Mouse (Mus musculus): ENCODE results near the gene Matk. TPM values are rescaled to one million over a fixed set of nuclear protein-coding genes. Genes with fewer than 3 reads are reported as not detected.

Gene Matk
- polyA plus RNA-seq, 1 experiment from 2014 or later: 44.2 TPM

DNA sequence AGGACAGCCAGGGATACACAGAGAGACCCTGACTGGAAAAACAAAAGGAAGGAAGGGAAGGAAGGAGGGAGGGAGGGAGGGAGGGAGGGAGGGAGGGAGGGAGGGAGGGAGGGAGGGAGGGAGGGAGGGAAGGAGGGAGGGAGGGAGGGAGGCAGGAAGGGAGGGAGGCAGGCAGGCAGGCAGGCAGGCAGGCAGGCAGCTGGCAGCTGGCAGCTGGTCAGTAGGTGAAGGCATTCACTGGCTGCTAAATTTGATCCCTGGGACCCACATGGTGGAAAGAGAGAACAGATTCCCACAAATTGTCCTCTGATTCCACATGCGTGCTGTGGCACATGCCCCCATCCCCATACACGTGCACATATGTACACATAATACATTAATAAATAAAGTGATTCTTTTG lies 14.1 kb upstream of the Matk start:
- Histone ChIP-seq H3K4me1 (replicated peaks; ENCODE audit: control insufficient read depth, insufficient read depth, low read length) (peaks cover 3% of the 10 kb centered on the region), H3K27me3 (replicated peaks; ENCODE audit: control insufficient read depth, insufficient read depth, low read length) (peaks cover 12% of the 10 kb centered on the region), H3K9ac (replicated peaks; ENCODE audit: low read depth, low read length) (no peak overlapping the region), H3K27ac (ENCODE audit: low read length) (no peak overlapping the region), H3K4me2 (ENCODE audit: low read length) (no peak overlapping the region), H3K36me3 (ENCODE audit: control insufficient read depth, insufficient read depth) (no peaks in the 10 kb centered on the region), H3K9me3 (ENCODE audit: control insufficient read depth, low read length) (no peaks in the 10 kb centered on the region), H3K4me3 (replicated peaks; ENCODE audit: low read length) (no peak overlapping the region)
- 84% methylated on average over 2 of the region's 2 CpGs for WGBS
- no peak for ATAC-seq

DNA sequence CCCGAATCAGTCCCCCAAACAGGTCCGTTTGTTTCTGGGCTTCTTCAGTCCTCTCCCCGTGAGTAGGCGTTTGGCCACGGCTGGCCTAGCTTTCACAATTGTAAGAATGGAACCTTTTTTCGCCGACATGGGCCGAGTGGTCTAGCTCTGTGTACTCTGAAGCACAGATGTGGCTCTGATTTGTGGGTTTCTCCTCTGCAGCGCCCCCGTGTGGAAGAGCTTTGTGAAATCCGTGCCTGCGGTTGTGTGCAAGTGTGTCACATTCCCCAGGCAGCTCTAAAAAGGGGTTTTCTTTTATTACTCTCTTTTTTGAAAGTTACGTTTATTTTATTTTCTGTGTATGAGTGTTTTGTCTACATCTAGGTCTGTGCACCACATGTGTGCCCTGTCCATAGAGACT lies 11.9 kb upstream of the Matk start:
- no peak overlapping the region for H3K9ac ChIP-seq (replicated peaks; ENCODE audit: low read depth, low read length)
- H3K9me3 ChIP-seq (ENCODE audit: control insufficient read depth, low read length): no peaks in the 10 kb centered on the region
- H3K36me3 ChIP-seq (ENCODE audit: control insufficient read depth, insufficient read depth): no peaks in the 10 kb centered on the region
- no peak overlapping the region for H3K27ac ChIP-seq (ENCODE audit: low read length)
- H3K4me3 ChIP-seq (replicated peaks; ENCODE audit: low read length): no peak overlapping the region
- ATAC-seq: no peak
- no peak overlapping the region for H3K4me2 ChIP-seq (ENCODE audit: low read length)
- peaks cover 12% of the 10 kb centered on the region for H3K27me3 ChIP-seq (replicated peaks; ENCODE audit: control insufficient read depth, insufficient read depth, low read length)
- 19% methylated on average over 13 of the region's 13 CpGs for WGBS
- no peaks in the 10 kb centered on the region for H3K4me1 ChIP-seq (replicated peaks; ENCODE audit: control insufficient read depth, insufficient read depth, low read length)

DNA sequence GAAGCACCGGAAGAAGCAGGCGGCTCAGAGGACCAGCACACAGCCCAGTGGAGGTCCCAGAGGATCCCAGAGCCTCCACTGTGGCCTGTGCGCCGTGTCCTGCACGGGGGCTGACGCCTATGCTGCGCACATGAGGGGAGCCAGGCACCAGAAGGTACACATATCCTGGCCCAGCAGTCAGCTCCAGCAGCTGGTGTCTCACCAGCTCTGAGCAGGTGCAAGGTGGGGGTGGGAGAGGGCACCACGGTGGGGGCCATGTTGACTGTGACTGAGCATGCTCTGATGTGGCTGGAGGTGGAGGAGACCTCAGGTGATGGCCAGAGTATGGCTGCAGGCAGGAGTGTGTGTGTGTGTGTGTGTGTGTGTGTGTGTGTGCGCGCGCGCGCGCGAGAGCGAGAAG lies 10.7 kb upstream of the Matk start:
- no peaks in the 10 kb centered on the region for H3K9me3 ChIP-seq (ENCODE audit: control insufficient read depth, low read length)
- H3K4me3 ChIP-seq (replicated peaks; ENCODE audit: low read length): no peak overlapping the region
- no peaks in the 10 kb centered on the region for H3K4me1 ChIP-seq (replicated peaks; ENCODE audit: control insufficient read depth, insufficient read depth, low read length)
- H3K27ac ChIP-seq (ENCODE audit: low read length): no peak overlapping the region
- peaks cover 12% of the 10 kb centered on the region for H3K27me3 ChIP-seq (replicated peaks; ENCODE audit: control insufficient read depth, insufficient read depth, low read length)
- 88% methylated on average over 16 of the region's 16 CpGs for WGBS
- H3K4me2 ChIP-seq (ENCODE audit: low read length): no peak overlapping the region
- no peaks in the 10 kb centered on the region for H3K36me3 ChIP-seq (ENCODE audit: control insufficient read depth, insufficient read depth)
- ATAC-seq: no peak
- H3K9ac ChIP-seq (replicated peaks; ENCODE audit: low read depth, low read length): no peak overlapping the region

DNA sequence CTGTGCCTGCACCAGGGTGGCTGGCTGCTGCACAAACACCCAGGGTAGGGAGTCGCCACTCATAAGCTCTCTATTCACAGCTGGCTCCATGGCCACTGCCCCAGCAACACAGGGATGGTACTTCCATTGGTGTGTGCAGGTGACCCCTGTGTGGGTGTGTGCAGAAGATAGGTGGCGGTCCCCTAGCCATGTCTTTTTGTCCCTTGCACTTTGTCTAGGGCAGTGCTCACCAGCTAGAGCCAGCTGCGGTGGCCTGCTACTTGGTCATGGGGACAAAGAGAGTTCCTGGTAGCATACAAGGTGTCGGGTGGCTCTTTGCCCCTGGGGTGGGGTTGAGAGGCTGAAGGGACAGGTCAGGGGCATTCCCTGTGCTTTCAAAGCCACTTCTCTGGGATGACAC lies 8.6 kb upstream of the Matk start:
- H3K4me2 ChIP-seq (ENCODE audit: low read length): no peak overlapping the region

GRCm38 (mm10) chr10:81244595-81244994 lies 8.1 kb upstream of the Matk start:
- Histone ChIP-seq H3K9ac (replicated peaks; ENCODE audit: low read depth, low read length) (no peak overlapping the region), H3K4me2 (ENCODE audit: low read length) (no peak overlapping the region), H3K9me3 (ENCODE audit: control insufficient read depth, low read length) (no peaks in the 10 kb centered on the region), H3K36me3 (ENCODE audit: control insufficient read depth, insufficient read depth) (no peaks in the 10 kb centered on the region), H3K4me1 (replicated peaks; ENCODE audit: control insufficient read depth, insufficient read depth, low read length) (no peaks in the 10 kb centered on the region), H3K27me3 (replicated peaks; ENCODE audit: control insufficient read depth, insufficient read depth, low read length) (peaks cover 8% of the 10 kb centered on the region), H3K27ac (ENCODE audit: low read length) (no peak overlapping the region), H3K4me3 (replicated peaks; ENCODE audit: low read length) (no peak overlapping the region)
- 7% methylated on average over 17 of the region's 17 CpGs for WGBS
- ATAC-seq: peak; percentile 72

More for the DNA sequence above, 8.6 kb upstream of the Matk start:
- Histone ChIP-seq H3K4me1 (replicated peaks; ENCODE audit: control insufficient read depth, insufficient read depth, low read length) (no peaks in the 10 kb centered on the region), H3K9me3 (ENCODE audit: control insufficient read depth, low read length) (no peaks in the 10 kb centered on the region), H3K4me3 (replicated peaks; ENCODE audit: low read length) (no peak overlapping the region), H3K27ac (ENCODE audit: low read length) (no peak overlapping the region), H3K27me3 (replicated peaks; ENCODE audit: control insufficient read depth, insufficient read depth, low read length) (peaks cover 12% of the 10 kb centered on the region), H3K9ac (replicated peaks; ENCODE audit: low read depth, low read length) (no peak overlapping the region), H3K36me3 (ENCODE audit: control insufficient read depth, insufficient read depth) (no peaks in the 10 kb centered on the region)
- WGBS: 79% methylated on average over 4 of the region's 4 CpGs
- ATAC-seq: no peak

DNA sequence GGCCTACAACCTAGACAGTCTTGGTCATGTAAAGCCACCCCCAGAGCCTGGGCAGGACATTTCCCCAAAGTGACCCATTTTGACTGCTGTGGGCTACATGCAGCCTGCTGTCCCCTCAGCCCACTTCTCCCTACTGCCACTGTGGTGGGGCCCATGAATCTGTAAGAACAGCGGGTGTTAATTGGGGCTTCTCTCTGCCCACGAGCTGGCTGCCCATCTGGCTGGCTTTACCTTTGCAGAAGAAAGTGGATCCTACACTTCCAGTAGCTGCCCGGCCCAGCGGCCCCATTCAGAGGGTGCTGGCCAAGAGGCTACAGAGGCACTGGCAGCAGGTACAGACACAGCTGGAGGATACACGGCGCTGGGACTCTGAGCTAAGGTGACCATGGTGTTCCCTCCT lies 7.6 kb upstream of the Matk start:
- peaks cover 6% of the 10 kb centered on the region for H3K27me3 ChIP-seq (replicated peaks; ENCODE audit: control insufficient read depth, insufficient read depth, low read length)
- H3K4me3 ChIP-seq (replicated peaks; ENCODE audit: low read length): no peak overlapping the region
- H3K4me1 ChIP-seq (replicated peaks; ENCODE audit: control insufficient read depth, insufficient read depth, low read length): no peaks in the 10 kb centered on the region
- 90% methylated on average over 6 of the region's 6 CpGs for WGBS
- H3K4me2 ChIP-seq (ENCODE audit: low read length): no peak overlapping the region
- H3K9me3 ChIP-seq (ENCODE audit: control insufficient read depth, low read length): no peaks in the 10 kb centered on the region
- no peaks in the 10 kb centered on the region for H3K36me3 ChIP-seq (ENCODE audit: control insufficient read depth, insufficient read depth)
- no peak for ATAC-seq
- H3K9ac ChIP-seq (replicated peaks; ENCODE audit: low read depth, low read length): no peak overlapping the region
- H3K27ac ChIP-seq (ENCODE audit: low read length): no peak overlapping the region

DNA sequence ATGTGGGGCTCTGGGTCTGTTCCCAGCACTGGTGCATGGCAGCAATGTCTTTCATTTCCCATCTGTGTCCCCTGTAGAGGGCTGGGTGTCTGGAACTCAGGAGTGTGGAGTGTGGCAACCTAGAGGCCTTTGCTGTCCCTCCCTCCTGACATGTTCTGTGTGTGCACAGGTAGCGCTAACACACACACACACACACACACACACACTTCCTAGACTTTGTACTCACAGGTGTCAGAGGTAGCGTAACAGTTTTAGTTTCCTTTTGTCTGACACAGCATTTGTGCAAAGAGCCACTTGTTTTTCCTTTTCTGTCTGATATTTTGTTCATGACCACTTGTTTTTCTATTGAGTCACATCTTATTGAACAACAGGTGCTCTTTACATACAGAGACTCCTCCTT lies 4.9 kb upstream of the Matk start:
- Histone ChIP-seq H3K36me3 (ENCODE audit: control insufficient read depth, insufficient read depth) (no peaks in the 10 kb centered on the region), H3K9me3 (ENCODE audit: control insufficient read depth, low read length) (no peaks in the 10 kb centered on the region), H3K27me3 (replicated peaks; ENCODE audit: control insufficient read depth, insufficient read depth, low read length) (peaks cover 16% of the 10 kb centered on the region; the same call in 1 of the 2 replicates), H3K9ac (replicated peaks; ENCODE audit: low read depth, low read length) (no peak overlapping the region), H3K27ac (ENCODE audit: low read length) (no peak overlapping the region), H3K4me1 (replicated peaks; ENCODE audit: control insufficient read depth, insufficient read depth, low read length) (peaks cover 8% of the 10 kb centered on the region), H3K4me2 (ENCODE audit: low read length) (no peak overlapping the region), H3K4me3 (replicated peaks; ENCODE audit: low read length) (no peak overlapping the region)
- 98% methylated on average over 2 of the region's 2 CpGs for WGBS
- ATAC-seq: no peak

DNA sequence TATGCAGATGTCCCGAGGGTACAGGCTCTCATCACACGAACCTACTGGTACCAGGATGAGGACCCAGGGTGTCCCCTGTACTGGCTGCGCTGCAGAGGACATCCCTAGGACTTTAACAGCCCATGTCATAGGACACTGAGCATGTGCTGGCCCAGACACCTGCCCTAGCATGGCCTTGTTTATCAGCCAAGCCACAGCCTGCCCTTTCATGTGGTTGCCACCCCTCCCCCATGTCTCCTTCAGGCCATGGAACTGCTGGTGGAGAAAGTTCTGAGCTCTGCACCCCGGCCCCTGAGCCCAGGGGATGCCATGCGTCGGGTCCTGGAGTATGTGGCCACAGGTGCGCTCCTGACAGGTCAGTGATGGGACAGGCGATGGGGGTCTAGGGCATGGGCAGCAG lies 3.3 kb upstream of the Matk start:
- Histone ChIP-seq H3K27me3 (replicated peaks; ENCODE audit: control insufficient read depth, insufficient read depth, low read length) (peaks cover 23% of the 10 kb centered on the region; the same call in 1 of the 2 replicates), H3K36me3 (ENCODE audit: control insufficient read depth, insufficient read depth) (no peaks in the 10 kb centered on the region), H3K4me1 (replicated peaks; ENCODE audit: control insufficient read depth, insufficient read depth, low read length) (peaks cover 12% of the 10 kb centered on the region), H3K9ac (replicated peaks; ENCODE audit: low read depth, low read length) (no peak overlapping the region), H3K9me3 (ENCODE audit: control insufficient read depth, low read length) (no peaks in the 10 kb centered on the region), H3K27ac (ENCODE audit: low read length) (no peak overlapping the region), H3K4me2 (ENCODE audit: low read length) (no peak overlapping the region), H3K4me3 (replicated peaks; ENCODE audit: low read length) (no peak overlapping the region)
- no peak for ATAC-seq
- WGBS: 85% methylated on average over 8 of the region's 8 CpGs

- Histone ChIP-seq H3K27ac (ENCODE audit: low read length) (no peak overlapping the region), H3K4me3 (replicated peaks; ENCODE audit: low read length) (no peak overlapping the region), H3K9me3 (ENCODE audit: control insufficient read depth, low read length) (no peaks in the 10 kb centered on the region), H3K4me2 (ENCODE audit: low read length) (no peak overlapping the region), H3K9ac (replicated peaks; ENCODE audit: low read depth, low read length) (no peak overlapping the region), H3K27me3 (replicated peaks; ENCODE audit: control insufficient read depth, insufficient read depth, low read length) (peaks cover 43% of the 10 kb centered on the region), H3K4me1 (replicated peaks; ENCODE audit: control insufficient read depth, insufficient read depth, low read length) (peaks cover 28% of the 10 kb centered on the region), H3K36me3 (ENCODE audit: control insufficient read depth, insufficient read depth) (no peaks in the 10 kb centered on the region)
- 53% methylated on average over 1 of the region's 1 CpGs for whole genome bisulfite sequencing
- ATAC-seq: no peak
Observed at GRCm38 (mm10) chr10:81254886-81255285, 2.2 kb downstream of the Matk start.
